Mouse (Mus musculus): Measurements from ENCODE around the gene Ostc.

- no peak for TF ChIP-seq POLR2A (IDR thresholded peaks at IDR 0.05; ENCODE audit: borderline replicate concordance, extremely low read depth, low read depth, low read length)
- no peak for TF ChIP-seq CTCF (IDR thresholded peaks at IDR 0.05; ENCODE audit: insufficient read depth, low read length)
Measured at GRCm38 (mm10) chr3:130712891-130713290, 3.6 kb upstream of the Ostc start.
